Comparison of ENCODE assay signal across 14 mouse cellular contexts in genomic region chr3:30379301-30379700, GRCm38 (mm10).
"Had no signal": no experiment of that assay in that cellular context is flagged by ENCODE, and none has a peak within 500 bp of the region (broad histone marks: within the 10 kb centered on the region; RNA-seq: fewer than 3 reads in every experiment).

No protein-coding gene starts in this region.

- H3K4me1 ChIP-seq: midbrain, embryonic 15.5 days; stomach, embryonic 15.5 days had no signal

- H3K36me3 ChIP-seq: midbrain, embryonic 13.5 days; midbrain, embryonic 15.5 days; neural tube, embryonic 13.5 days; stomach, embryonic 15.5 days had no signal

- DNase-seq: lung, adult 18-20 months; lung, embryonic 14.5 days; lung, postnatal 10 days; lung, postnatal 4 days; right cerebral cortex, postnatal 14 days; thymus, adult 2 months; thymus, postnatal 25 days; thymus, postnatal 4 days had no signal

- H3K4me3 ChIP-seq: midbrain, embryonic 13.5 days; midbrain, embryonic 15.5 days; neural tube, embryonic 13.5 days; stomach, embryonic 15.5 days had no signal

- H3K9me3 ChIP-seq: midbrain, embryonic 13.5 days; midbrain, embryonic 15.5 days; neural tube, embryonic 13.5 days; stomach, embryonic 15.5 days had no signal

- ATAC-seq: midbrain, embryonic 13.5 days; midbrain, embryonic 15.5 days had no signal

- H3K9ac ChIP-seq: lung, embryonic 14.5 days; midbrain, embryonic 13.5 days; midbrain, embryonic 15.5 days; neural tube, embryonic 13.5 days; stomach, embryonic 15.5 days had no signal

- H3K27me3 ChIP-seq: midbrain, embryonic 15.5 days; neural tube, embryonic 13.5 days; stomach, embryonic 15.5 days had no signal

- H3K27ac ChIP-seq: midbrain, embryonic 13.5 days; midbrain, embryonic 15.5 days; neural tube, embryonic 13.5 days; stomach, embryonic 15.5 days; stomach, postnatal 0 days had no signal

- H3K4me2 ChIP-seq: lung, embryonic 14.5 days; midbrain, embryonic 11.5 days; midbrain, embryonic 13.5 days; midbrain, embryonic 15.5 days; neural tube, embryonic 13.5 days; stomach, embryonic 15.5 days had no signal
